Mouse (Mus musculus): ENCODE measurements around the gene Fbxw22. TPM values are rescaled to one million over a fixed set of nuclear protein-coding genes. Genes with fewer than 3 reads are reported as not detected.

Fbxw22 gene
- not detected in 2 replicates for polyA plus RNA-seq (2012; rRNA removed; ENCODE audit: low replicate concordance)

DNA sequence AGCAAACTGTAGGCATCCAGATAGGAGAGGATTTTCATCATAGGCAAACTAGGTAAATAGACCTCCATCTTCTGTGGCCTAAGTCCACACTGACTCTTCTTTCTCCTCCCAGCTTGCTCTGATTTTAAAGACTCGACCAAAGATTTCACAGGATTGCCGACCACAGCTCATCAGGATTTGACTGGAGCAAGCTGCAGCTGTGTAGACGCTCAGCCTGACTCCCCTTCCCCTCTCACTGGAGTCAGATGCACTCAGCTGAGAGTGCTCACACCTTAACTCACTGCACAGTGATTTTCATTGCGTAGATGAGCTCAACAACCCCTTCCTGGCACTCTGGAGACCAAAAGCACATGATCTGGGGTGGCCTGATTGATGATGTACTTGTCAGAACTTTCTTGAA is at the start of gene Fbxw22:
Gene Fbxw22, minus strand, starts transcription at position 101 of the 400 bp plus-strand sequence.

DNA sequence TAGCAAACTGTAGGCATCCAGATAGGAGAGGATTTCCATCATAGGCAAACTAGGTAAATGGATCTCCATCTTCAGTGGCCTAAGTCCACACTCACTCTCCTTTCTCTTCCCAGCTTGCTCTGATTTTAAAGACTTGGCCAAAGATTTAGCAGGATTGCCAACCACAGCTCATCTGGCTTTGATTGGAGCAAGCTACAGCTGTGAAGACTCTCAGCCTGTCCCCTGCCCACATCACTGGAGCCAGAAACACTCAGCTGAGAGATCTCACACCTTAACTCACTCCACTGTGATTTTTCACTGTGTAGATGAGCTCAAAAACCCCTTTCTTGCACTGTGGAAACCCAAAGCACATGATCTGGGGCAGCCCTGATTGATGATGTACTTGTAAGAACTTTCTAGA is 44.9 kb upstream of the Fbxw22 start, which contains the start of gene Fbxw16:
Gene Fbxw16, minus strand, starts transcription at position 101 of the 400 bp plus-strand sequence.

DNA sequence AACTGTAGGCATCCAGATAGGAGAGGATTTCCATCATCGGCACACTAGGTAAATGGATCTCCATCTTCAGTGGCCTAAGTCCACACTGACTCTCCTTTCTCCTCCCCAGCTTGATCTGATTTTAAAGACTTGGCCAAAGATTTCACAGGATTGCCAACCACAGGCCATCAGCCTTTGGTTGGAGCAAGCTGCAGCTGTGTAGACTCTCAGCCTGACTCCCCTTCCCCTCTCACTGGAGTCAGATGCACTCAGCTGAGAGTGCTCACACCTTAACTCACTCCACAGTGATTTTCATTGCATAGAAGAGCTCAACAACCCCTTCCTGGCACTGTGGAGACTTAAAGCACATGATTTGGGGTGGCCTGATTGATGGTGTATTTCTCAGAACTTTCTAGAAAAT is 64.5 kb downstream of the Fbxw22 start, which contains the start of gene Fbxw28:
Gene Fbxw28, minus strand, starts transcription at position 101 of the 400 bp plus-strand sequence.

Other genes starting within 250 kb of the Fbxw22 start
- not detected in 2 replicates for gene Fbxw21, start 242.3 kb downstream of the Fbxw22 start, polyA plus RNA-seq (2012; rRNA removed; ENCODE audit: low replicate concordance)
- not detected in 2 replicates for gene Fbxw13, start 208.3 kb downstream of the Fbxw22 start, polyA plus RNA-seq (2012; rRNA removed; ENCODE audit: low replicate concordance)
- not detected in 2 replicates for gene Fbxw20, start 169.5 kb downstream of the Fbxw22 start, polyA plus RNA-seq (2012; rRNA removed; ENCODE audit: low replicate concordance)
- gene Fbxw14, start 116.6 kb downstream of the Fbxw22 start, polyA plus RNA-seq (2012; rRNA removed; ENCODE audit: low replicate concordance) = not detected in 2 replicates
- not detected in 2 replicates for gene Fbxw28, start 64.6 kb downstream of the Fbxw22 start, polyA plus RNA-seq (2012; rRNA removed; ENCODE audit: low replicate concordance)
- gene Fbxw16, start 44.8 kb upstream of the Fbxw22 start, polyA plus RNA-seq (2012; rRNA removed; ENCODE audit: low replicate concordance) = not detected in 2 replicates
- gene Fbxw19, start 91.6 kb upstream of the Fbxw22 start, polyA plus RNA-seq (2012; rRNA removed; ENCODE audit: low replicate concordance) = not detected in 2 replicates
- gene Fbxw15, start 164.0 kb upstream of the Fbxw22 start, polyA plus RNA-seq (2012; rRNA removed; ENCODE audit: low replicate concordance) = not detected in 2 replicates
- not detected in 2 replicates for gene Fbxw24, start 221.8 kb upstream of the Fbxw22 start, polyA plus RNA-seq (2012; rRNA removed; ENCODE audit: low replicate concordance)